ENCODE assay signal across 8 mouse cellular contexts in genomic region chr2:69885451-69886305, GRCm38 (mm10). TPM values are rescaled to one million over a fixed set of nuclear protein-coding genes. Genes with fewer than 3 reads are reported as not detected.
DNase-seq lines count a peak whose midpoint lies in the region; ATAC-seq and TF ChIP-seq lines count a peak whose summit lies in the region.

Gene Mettl5 (minus strand): TSS chr2:69885615.

- peak; percentile 92 for DNase-seq in gastrocnemius, adult 2 months
- DNase-seq in hindbrain, postnatal 0 days (ENCODE audit: low spot score) = peak; percentile 92
- peak; percentile 87 to 91 for DNase-seq in left cerebral cortex, adult 18-20 months (ENCODE audit: low spot score in 2 of 2)
- peak; percentile 92 to 93 for DNase-seq in lung, postnatal 4 days
- peak; percentile 71 for DNase-seq in retina, postnatal 7 days (ENCODE audit: low read depth, low spot score)
- DNase-seq in urinary bladder, adult 18-20 months (ENCODE audit: low spot score in 2 of 2) = peak; percentile 80 to 86

- H3K4me2 ChIP-seq in hindbrain, postnatal 0 days (ENCODE audit: low read depth, low read length) = peak within 1 kb of the TSS; percentile 83

- H3K9me3 ChIP-seq in hindbrain, postnatal 0 days (ENCODE audit: low read length) = no peaks in the 10 kb centered on the region

- no peaks in the 10 kb centered on the region for H3K4me1 ChIP-seq in hindbrain, postnatal 0 days (ENCODE audit: insufficient read depth, low read length)

- intact Hi-C loops in gastrocnemius, adult 2 months (cut with DNase I) = no loop called here

- WGBS in hindbrain, postnatal 0 days = 1% methylated on average over 45 of the region's 45 CpGs

- H3K4me3 ChIP-seq in gastrocnemius, adult 2 months = peak within 1 kb of the TSS; percentile 90
- peak within 1 kb of the TSS; percentile 63 for H3K4me3 ChIP-seq in hindbrain, postnatal 0 days (ENCODE audit: low read length)

- peak; percentile 98 for ATAC-seq in activated CD4-positive, CD25-positive, alpha-beta regulatory T cell, adult 4 months
- peak; percentile 99 for ATAC-seq in common myeloid progenitor, adult 5-6 weeks (replicated peaks; ENCODE audit: low read depth, poor library complexity, severe bottlenecking)
- peak; percentile 99 for ATAC-seq in hindbrain, postnatal 0 days

- peak within 1 kb of the TSS; percentile 83 for H3K27ac ChIP-seq in gastrocnemius, adult 2 months
- peak within 1 kb of the TSS; percentile 78 for H3K27ac ChIP-seq in hindbrain, postnatal 0 days

- H3K27me3 ChIP-seq in hindbrain, postnatal 0 days (ENCODE audit: insufficient read depth, low read length) = no peaks in the 10 kb centered on the region

- H3K36me3 ChIP-seq in hindbrain, postnatal 0 days (ENCODE audit: insufficient read depth, low read length) = no peaks in the 10 kb centered on the region

- peak within 1 kb of the TSS; percentile 70 for H3K9ac ChIP-seq in hindbrain, postnatal 0 days (replicated peaks; ENCODE audit: low read length)

- peak; percentile 81 for TF ChIP-seq CTCF in gastrocnemius, adult 2 months (IDR thresholded peaks at IDR 0.05)
- peak; percentile 72 for TF ChIP-seq CTCF in hindbrain, postnatal 0 days (IDR thresholded peaks at IDR 0.05; ENCODE audit: low read depth)

RNA-seq across cellular contexts. Expression of gene Mettl5, which starts in this region (rescaled TPM):
- 10 to 100 TPM; 57.9 to 63.0 TPM for polyA plus RNA-seq in activated CD4-positive, CD25-positive, alpha-beta regulatory T cell, adult 4 months (2017; shearing (Covaris generic))
- total RNA-seq in common myeloid progenitor, adult 5-6 weeks (2017) = 48.1 and 48.3 TPM in 2 replicates
- total RNA-seq in gastrocnemius, adult 2 months (2021) = 10 to 100 TPM; 11.1 to 16.0 TPM
- 10.9 and 14.1 TPM in 2 replicates for total RNA-seq in hindbrain, postnatal 0 days (2014; rRNA removed)
- polyA plus RNA-seq in hindbrain, postnatal 0 days (2015; fragmentation: Nextera tagmentation; extraction: Ambion mirVana) = 39.4 TPM in 2 replicates
- 10 to 100 TPM; 14.1 to 16.6 TPM for total RNA-seq in left cerebral cortex, adult 18-20 months (2021)

Comparison
In these comparisons a context has a peak if more than half of its experiments do, and no peak if none do; other contexts are left out.
1. Peak in every context shown above with its lines: DNase-seq, ATAC-seq, H3K4me3 ChIP-seq and H3K27ac ChIP-seq.